Mouse (Mus musculus) frontal cortex, postnatal 10 days (tissue): Measurements from ENCODE around the gene Mllt1.
A peak's percentile ranks its signal among the peaks of the same experiment; 100 is the strongest.

Experiments used
- DNase-seq, 2 experiments: peaks; one replicate each; pipeline ENCODE4 v3.0.0; 2022; ENCODE audit warnings: low spot score in 2 of 2, mixed read lengths in 1 of 2

Gene Mllt1

GRCm38 (mm10) chr17:56935363-56936131, at the start of gene Mllt1:
Mllt1 (minus strand) TSS chr17:56935415.
- DNase-seq: peak; percentile 97 to 99

- DNase-seq: no peak
Measured at GRCm38 (mm10) chr17:56984886-56985285, 49.7 kb upstream of the Mllt1 start.

GRCm38 (mm10) chr17:56982013-56982412, 46.8 kb upstream of the Mllt1 start, which contains the start of gene Acer1:
Acer1 (minus strand) TSS chr17:56982126.
- no peak for DNase-seq

GRCm38 (mm10) chr17:56981049-56981448, 45.8 kb upstream of the Mllt1 start:
- no peak for DNase-seq

GRCm38 (mm10) chr17:56979524-56979923, 44.3 kb upstream of the Mllt1 start:
- no peak for DNase-seq

- no peak for DNase-seq
Measured at GRCm38 (mm10) chr17:56976531-56977390, 41.5 kb upstream of the Mllt1 start.

GRCm38 (mm10) chr17:56975391-56975790, 40.2 kb upstream of the Mllt1 start:
- DNase-seq: no peak

- no peak for DNase-seq
Measured at GRCm38 (mm10) chr17:56974708-56975240, 39.6 kb upstream of the Mllt1 start.

GRCm38 (mm10) chr17:56973956-56974707, 38.9 kb upstream of the Mllt1 start:
- no peak for DNase-seq

- DNase-seq: no peak
Measured at GRCm38 (mm10) chr17:56970081-56970480, 34.9 kb upstream of the Mllt1 start.

GRCm38 (mm10) chr17:56969321-56969720, 34.1 kb upstream of the Mllt1 start:
- DNase-seq: no peak

- no peak for DNase-seq
Measured at GRCm38 (mm10) chr17:56963646-56964045, 28.4 kb upstream of the Mllt1 start.

- no peak for DNase-seq
Measured at GRCm38 (mm10) chr17:56962642-56963405, 27.6 kb upstream of the Mllt1 start.

GRCm38 (mm10) chr17:56961880-56962279, 26.7 kb upstream of the Mllt1 start:
- no peak for DNase-seq

GRCm38 (mm10) chr17:56958667-56959066, 23.5 kb upstream of the Mllt1 start:
- no peak for DNase-seq

GRCm38 (mm10) chr17:56957763-56958429, 22.7 kb upstream of the Mllt1 start:
- no peak for DNase-seq

- DNase-seq: no peak
Measured at GRCm38 (mm10) chr17:56954871-56955270, 19.7 kb upstream of the Mllt1 start.

GRCm38 (mm10) chr17:56952639-56953038, 17.4 kb upstream of the Mllt1 start:
- DNase-seq: no peak

- DNase-seq: no peak
Measured at GRCm38 (mm10) chr17:56950915-56951314, 15.7 kb upstream of the Mllt1 start.

GRCm38 (mm10) chr17:56938751-56939150, 3.5 kb upstream of the Mllt1 start:
- DNase-seq: no peak
